Mouse (Mus musculus) subcutaneous adipose tissue, adult 2 months (tissue): ENCODE results near the gene Sp1. TPM values are rescaled to one million over a fixed set of nuclear protein-coding genes. Genes with fewer than 3 reads are reported as not detected.

Experiments used
- polyA plus RNA-seq: library from polyadenylated mRNA; depleted of rRNA; stranded (reverse); fragments of >200 nt; gene quantifications from 2 replicates; pipeline ENCODE4 v1.2.3, GENCODE M21; 2012; ENCODE audit warnings: low replicate concordance; rRNA removed

Gene Sp1
- 15.4 and 32.6 TPM in 2 replicates for polyA plus RNA-seq

DNA sequence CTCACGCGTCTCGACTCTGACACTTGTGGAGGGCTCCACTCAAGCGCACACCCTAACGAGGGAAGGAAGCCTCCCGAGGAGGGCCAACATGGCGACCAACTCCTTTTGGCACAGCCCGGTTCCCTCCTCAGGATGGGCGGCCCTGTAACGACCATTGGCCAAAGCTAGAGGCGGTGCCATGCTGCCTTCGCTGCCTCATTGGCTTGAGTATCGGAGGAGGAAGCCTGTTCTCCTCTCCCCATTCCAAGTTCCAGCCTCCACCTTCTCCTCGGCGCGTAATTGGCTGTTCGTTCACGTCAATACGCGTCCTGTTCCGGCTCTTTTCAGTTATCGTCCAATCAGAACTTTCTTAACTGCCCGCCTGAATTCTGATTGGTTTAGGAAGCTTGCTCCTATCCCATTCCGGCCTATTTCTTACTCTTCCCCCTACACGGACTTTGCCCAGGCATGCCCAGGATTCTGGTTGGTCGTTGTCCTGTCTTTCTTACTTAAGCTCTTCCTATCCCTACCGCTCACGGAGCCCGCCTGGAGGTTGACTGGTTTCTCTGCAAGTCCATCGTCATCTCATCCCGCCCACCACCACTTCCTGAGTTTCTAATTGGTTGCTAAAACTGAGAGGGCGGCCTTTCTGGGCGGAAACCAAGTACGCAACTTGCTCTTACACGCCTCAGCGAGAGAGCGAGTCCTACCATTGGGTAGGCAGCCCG lies at the start of gene Sp1:
Gene Sp1, plus strand, starts transcription at position 655 of the 707 bp plus-strand sequence.

DNA sequence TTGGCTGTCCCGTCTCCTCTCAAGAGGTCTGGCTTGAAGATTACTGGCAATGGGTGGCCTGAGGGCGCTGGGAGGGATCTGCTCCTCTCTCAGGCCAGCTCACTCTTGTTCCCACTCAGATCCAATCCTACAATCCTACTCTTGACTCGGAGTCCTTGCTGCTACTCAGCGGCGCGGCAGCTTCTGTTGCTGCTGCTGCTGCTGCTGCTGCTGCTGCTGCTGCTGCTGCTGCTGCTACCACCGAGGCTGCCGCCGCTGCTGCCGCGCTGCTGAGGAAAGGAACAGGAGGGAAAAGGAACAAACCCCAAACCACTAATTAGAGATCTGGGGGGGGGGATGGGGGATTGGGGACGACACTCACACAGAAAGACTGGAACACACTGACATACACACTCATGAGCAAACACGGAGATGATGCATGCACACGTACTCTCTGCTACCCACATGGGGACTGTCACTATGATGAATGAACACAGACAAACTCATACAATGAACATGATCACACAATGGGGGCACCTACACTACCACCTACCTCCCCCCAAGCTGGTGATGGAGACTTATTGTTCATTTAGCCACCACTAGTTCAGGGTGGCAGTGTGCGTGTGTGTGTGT lies 39.1 kb upstream of the Sp1 start, which contains the start of gene Sp7:
Gene Sp7, minus strand, starts transcription at position 450 of the 612 bp plus-strand sequence.

DNA sequence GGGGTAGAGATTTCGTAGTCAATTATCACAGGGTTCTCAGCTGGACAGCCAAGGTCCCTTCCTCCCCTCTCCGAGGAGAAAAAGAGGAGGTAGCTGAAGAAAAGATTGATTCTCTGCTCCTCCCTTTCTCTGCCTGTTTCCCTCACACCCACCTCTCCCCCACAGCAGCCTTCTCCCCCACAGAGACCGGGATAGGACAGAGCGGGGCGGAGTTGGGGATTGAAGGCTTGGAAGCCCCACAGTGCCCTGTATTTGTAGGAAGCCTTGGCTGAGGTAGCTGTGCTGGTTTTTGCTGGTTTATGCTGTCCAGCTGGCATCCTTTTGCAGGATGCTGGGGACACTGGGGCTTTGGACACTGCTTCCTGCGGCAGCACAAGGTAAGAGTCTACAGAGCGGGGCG lies 39.2 kb downstream of the Sp1 start, which contains the start of gene Amhr2:
Gene Amhr2, plus strand, starts transcription at position 222 of the 400 bp plus-strand sequence.

DNA sequence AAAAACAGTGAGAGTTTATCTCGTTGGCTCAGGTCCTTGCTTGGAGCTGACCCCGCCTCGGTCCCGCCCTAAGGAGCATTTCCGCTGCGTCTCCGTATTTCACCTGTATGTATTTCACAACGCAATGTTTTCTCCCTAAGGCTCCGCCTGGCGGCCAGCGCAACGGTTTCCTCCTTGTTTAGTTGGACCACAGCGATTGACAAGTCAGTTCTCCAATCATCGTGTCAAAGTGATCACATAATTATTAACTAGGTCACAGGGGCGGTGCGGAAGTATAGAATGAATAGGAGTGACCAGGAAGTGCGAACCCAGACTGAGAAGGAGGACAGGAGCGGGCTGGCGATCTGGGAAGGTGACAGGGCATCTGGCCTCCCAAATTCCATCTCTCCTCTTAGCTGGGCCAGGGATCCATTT lies 53.0 kb downstream of the Sp1 start, which contains the start of gene Prr13:
Gene Prr13, plus strand, starts transcription at position 125 of the 414 bp plus-strand sequence.

DNA sequence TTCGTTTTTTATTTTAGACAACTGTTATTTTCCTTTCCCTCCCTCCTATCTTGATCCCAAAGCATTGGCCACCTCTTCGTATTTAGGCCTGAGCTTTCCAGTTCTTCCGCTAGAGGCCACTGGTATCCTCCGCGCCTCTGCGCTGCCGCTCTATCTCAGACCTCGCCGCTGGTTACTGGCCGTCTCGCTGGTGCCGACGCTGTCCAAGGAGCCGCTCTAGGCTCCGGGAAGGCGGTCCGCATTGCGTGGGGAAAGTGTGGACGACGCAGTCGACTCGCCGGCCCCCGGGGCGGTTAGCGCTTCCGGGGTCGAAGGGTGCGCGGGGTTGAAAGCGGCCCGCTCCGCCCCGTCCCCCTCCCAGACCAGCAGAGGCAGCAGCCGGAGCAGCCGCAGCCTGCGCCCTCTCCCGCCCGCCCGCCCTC lies 64.3 kb downstream of the Sp1 start, which contains the start of gene Pcbp2:
Gene Pcbp2, plus strand, starts transcription at position 357 of the 422 bp plus-strand sequence.

Other genes starting within 250 kb of the Sp1 start
- gene Zfp740, start 202.9 kb upstream of the Sp1 start, polyA plus RNA-seq = 29.3 and 49.5 TPM in 2 replicates
- gene Csad, start 201.4 kb upstream of the Sp1 start, polyA plus RNA-seq = 247 and 354 TPM in 2 replicates
- 6.4 and 14.8 TPM in 2 replicates for gene Itgb7, start 174.2 kb upstream of the Sp1 start, polyA plus RNA-seq
- gene Rarg, start 148.6 kb upstream of the Sp1 start, polyA plus RNA-seq = 51.9 and 67.6 TPM in 2 replicates
- 0.11 and 0.48 TPM in 2 replicates for gene Gm9918, start 135.6 kb upstream of the Sp1 start, polyA plus RNA-seq
- 111 and 118 TPM in 2 replicates for gene Mfsd5, start 126.7 kb upstream of the Sp1 start, polyA plus RNA-seq
- 2.7 and 6.0 TPM in 2 replicates for gene Espl1, start 109.9 kb upstream of the Sp1 start, polyA plus RNA-seq
- 128 and 134 TPM in 2 replicates for gene Pfdn5, start 80.0 kb upstream of the Sp1 start, polyA plus RNA-seq
- gene Myg1, start 74.4 kb upstream of the Sp1 start, polyA plus RNA-seq = 44.8 and 74.2 TPM in 2 replicates
- gene Aaas, start 55.4 kb upstream of the Sp1 start, polyA plus RNA-seq = 28.0 and 43.4 TPM in 2 replicates
- gene Sp7, start 39.0 kb upstream of the Sp1 start, polyA plus RNA-seq = 0.33 and 0.69 TPM in 2 replicates
- 10.6 and 12.4 TPM in 2 replicates for gene Amhr2, start 39.2 kb downstream of the Sp1 start, polyA plus RNA-seq
- 145 and 150 TPM in 2 replicates for gene Prr13, start 52.9 kb downstream of the Sp1 start, polyA plus RNA-seq
- 503 and 615 TPM in 2 replicates for gene Pcbp2, start 64.4 kb downstream of the Sp1 start, polyA plus RNA-seq
- gene Gm10337, start 97.6 kb downstream of the Sp1 start, polyA plus RNA-seq = not detected in 2 replicates
- 11.1 and 27.7 TPM in 2 replicates for gene Map3k12, start 110.9 kb downstream of the Sp1 start, polyA plus RNA-seq
- gene Tarbp2, start 112.0 kb downstream of the Sp1 start, polyA plus RNA-seq = 62.5 and 90.9 TPM in 2 replicates
- 10.2 and 11.7 TPM in 2 replicates for gene Npff, start 118.8 kb downstream of the Sp1 start, polyA plus RNA-seq
- gene Gm28047, start 218.9 kb downstream of the Sp1 start, polyA plus RNA-seq = 0.55 TPM in 1 of 2 replicates, not detected in the other
- gene Atf7, start 219.3 kb downstream of the Sp1 start, polyA plus RNA-seq = 116 and 182 TPM in 2 replicates